Mouse (Mus musculus) liver, embryonic 11.5 days (tissue): ENCODE data around the gene Tssk2. TPM values are rescaled to one million over a fixed set of nuclear protein-coding genes. Genes with fewer than 3 reads are reported as not detected.

ENCODE experiments used
- ATAC-seq: fragments of 200-750 bp; cut with Nextera tagmentation; replicated peaks from 2 replicates; pipeline ENCODE4 v1.8.0; 2017; ENCODE audit warnings: moderate number of reproducible peaks, mild to moderate bottlenecking, moderate TSS enrichment, moderate library complexity; ENCODE audit not compliant: low FRiP score
- DNase-seq: peaks from one replicate; pipeline ENCODE4 v3.0.0-alpha.2; 2017; ENCODE audit warnings: low spot score
- H3K27ac ChIP-seq: fragments of 300-500 bp; sonication (generic); 2 replicates; pipeline ENCODE4 v1.5.1; 2014; ENCODE audit warnings: mild to moderate bottlenecking, low read depth, low read length, control low read depth
- H3K27me3 ChIP-seq: fragments of 300-500 bp; sonication (generic); replicated peaks from 2 replicates; pipeline ENCODE4 v1.6.1; 2014; ENCODE audit warnings: low read length, mixed read lengths; ENCODE audit not compliant: control insufficient read depth, insufficient read depth
- H3K36me3 ChIP-seq: fragments of 300-500 bp; sonication (generic); 2 replicates; pipeline ENCODE4 v1.6.1; 2014; ENCODE audit warnings: mild to moderate bottlenecking, low read length, moderate library complexity, mixed read lengths; ENCODE audit not compliant: control insufficient read depth, insufficient read depth
- H3K4me1 ChIP-seq: fragments of 300-500 bp; sonication (generic); replicated peaks from 2 replicates; pipeline ENCODE4 v1.6.1; 2014; ENCODE audit warnings: low read length, mixed read lengths; ENCODE audit not compliant: control insufficient read depth, insufficient read depth
- H3K4me2 ChIP-seq: fragments of 300-500 bp; sonication (generic); 2 replicates; pipeline ENCODE4 v1.6.1; 2014; ENCODE audit warnings: mild to moderate bottlenecking, control low read depth, moderate library complexity
- H3K4me3 ChIP-seq: fragments of 300-500 bp; sonication (generic); 2 replicates; pipeline ENCODE4 v1.5.1; 2014; ENCODE audit warnings: low read depth, low read length, control low read depth
- H3K9ac ChIP-seq: fragments of 300-500 bp; sonication (generic); 2 replicates; pipeline ENCODE4 v1.6.1; 2014; ENCODE audit warnings: low read depth, low read length, control low read depth
- H3K9me3 ChIP-seq: fragments of 300-500 bp; sonication (generic); 2 replicates; pipeline ENCODE4 v1.6.1; 2016; ENCODE audit warnings: low read length, inconsistent platforms, mixed read lengths; ENCODE audit not compliant: control insufficient read depth
- WGBS: fragments of 180-500 bp; shearing (Covaris S2); extraction: QIAGEN DNeasy Blood & Tissue Kit; methylation state at CpG from one replicate; pipeline ENCODE4 v1.1.7; 2014; 5-methylcytosine and 5-hydroxymethylcytosine counted together
- polyA plus RNA-seq: library from polyadenylated mRNA; unstranded; fragments of >200 nt; fragmentation: Nextera tagmentation; extraction: Ambion mirVana; gene quantifications from 2 replicates; pipeline ENCODE4 v1.2.1, GENCODE M21; 2014

Gene Tssk2
- polyA plus RNA-seq, 1 experiment from 2014 or later = 0.12 TPM

DNA sequence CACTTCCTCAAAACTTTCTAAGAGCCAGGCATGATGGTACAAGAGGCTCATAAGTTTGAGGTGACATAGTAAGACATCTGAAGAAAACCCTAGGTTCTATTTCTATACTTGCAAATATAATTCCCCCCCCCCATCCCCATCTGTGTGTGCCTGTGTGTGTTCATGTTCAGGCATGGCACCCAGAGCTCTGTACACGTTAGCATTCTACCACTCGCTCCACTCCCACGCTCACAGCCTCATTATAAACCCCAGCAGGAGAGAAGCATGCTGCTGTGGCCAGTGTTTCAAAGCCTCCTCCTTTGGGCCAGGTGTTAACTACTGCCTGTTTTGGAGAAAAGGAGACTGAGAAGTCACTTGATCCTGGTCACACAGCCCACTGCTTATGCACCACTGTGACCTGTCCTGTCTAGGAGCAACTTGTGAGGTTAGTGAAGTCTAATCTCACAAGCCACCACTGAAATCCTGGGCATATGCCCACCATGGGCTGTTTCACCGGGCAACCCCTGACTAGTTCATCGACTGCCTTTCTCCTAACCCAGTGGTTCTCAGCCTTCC is 33.5 kb downstream of the Tssk2 start:
- peaks cover 16% of the 10 kb centered on the region for H3K4me1 ChIP-seq

DNA sequence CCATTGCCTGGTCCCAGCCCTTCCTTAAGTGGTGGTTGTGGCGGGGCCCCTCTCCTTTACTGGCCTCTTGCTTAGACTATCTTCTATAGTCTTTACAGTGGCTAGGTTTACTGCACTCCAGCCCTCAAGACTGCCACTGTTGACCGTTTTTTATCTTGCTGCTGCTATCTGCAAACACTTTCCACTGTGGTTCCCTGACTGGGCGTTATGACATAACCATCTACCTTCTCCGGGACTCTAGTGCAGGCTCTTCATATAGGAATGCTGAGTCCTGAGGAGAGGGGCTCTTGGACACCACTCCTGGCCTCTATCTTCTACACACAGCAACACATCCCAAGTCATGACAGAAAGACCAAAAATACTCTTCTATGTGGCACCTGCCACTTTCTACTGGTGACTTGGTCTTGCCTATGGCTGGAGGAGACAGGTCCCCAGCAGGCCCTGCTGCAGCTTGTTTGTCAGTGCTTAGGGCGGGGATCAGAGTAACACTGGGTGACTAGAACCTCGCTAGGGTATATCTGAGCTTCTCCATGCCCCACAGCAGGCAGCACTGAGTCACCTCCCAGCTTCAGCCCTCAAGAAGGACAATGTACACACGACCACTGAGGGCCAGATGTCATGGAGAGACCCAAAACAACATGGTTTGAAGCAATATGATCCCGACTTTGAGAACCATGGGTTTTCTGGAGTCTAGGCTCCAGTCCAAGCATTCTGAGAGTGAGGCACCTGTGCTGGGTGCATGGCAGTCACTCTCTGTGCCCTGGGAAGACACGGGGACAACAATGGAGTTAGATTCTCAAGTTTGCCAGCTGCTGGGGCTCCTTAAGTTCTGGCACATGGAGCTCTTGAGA is 35.4 kb downstream of the Tssk2 start:
- peak overlapping the region; percentile 26 for H3K4me2 ChIP-seq
- DNase-seq (no peak), ATAC-seq (peak; percentile 82)
- H3K4me1 ChIP-seq = peaks cover 25% of the 10 kb centered on the region
- H3K27ac ChIP-seq = peak overlapping the region; percentile 90
- H3K9me3 ChIP-seq = no peaks in the 10 kb centered on the region
- H3K4me3 ChIP-seq = no peak overlapping the region
- 46% methylated on average over 9 of the region's 9 CpGs for WGBS
- H3K27me3 ChIP-seq = no peaks in the 10 kb centered on the region
- H3K9ac ChIP-seq = peak overlapping the region; percentile 56
- H3K36me3 ChIP-seq = no peaks in the 10 kb centered on the region

More for the DNA sequence above, 33.5 kb downstream of the Tssk2 start:
- no peak for DNase-seq
- Histone ChIP-seq H3K9me3 (no peaks in the 10 kb centered on the region), H3K4me3 (no peak overlapping the region), H3K36me3 (no peaks in the 10 kb centered on the region), H3K27ac (no peak overlapping the region), H3K27me3 (no peaks in the 10 kb centered on the region), H3K4me2 (no peak overlapping the region), H3K9ac (no peak overlapping the region)
- 73% methylated on average over 5 of the region's 5 CpGs for WGBS
- ATAC-seq = no peak

DNA sequence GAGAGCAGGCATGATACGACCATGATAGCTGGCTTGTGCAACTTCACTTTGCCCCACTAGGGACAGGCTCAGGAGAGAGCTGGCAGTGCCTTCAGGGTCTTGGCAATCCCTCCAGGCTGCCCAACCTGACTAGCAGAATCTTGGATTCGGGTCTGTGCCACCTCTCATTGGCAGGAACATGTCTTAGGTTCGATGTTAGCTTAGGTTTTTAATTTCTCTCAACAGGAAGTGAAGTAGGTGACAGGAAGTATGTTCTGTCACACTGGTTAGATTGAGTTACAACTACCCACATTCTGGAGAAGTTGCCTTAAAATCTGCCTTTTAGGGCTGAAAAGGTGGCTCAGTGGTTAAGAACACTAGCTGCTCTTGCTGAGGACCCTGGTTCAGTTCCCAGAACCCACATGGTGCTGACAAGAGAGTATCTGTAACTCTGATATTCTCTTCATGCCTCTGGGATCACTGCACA is 36.0 kb downstream of the Tssk2 start:
- no peak for ATAC-seq
- Histone ChIP-seq H3K9ac (peak overlapping the region; percentile 56), H3K4me1 (peaks cover 22% of the 10 kb centered on the region), H3K36me3 (no peaks in the 10 kb centered on the region), H3K4me3 (no peak overlapping the region), H3K27ac (peak overlapping the region; percentile 90), H3K9me3 (no peaks in the 10 kb centered on the region), H3K27me3 (no peaks in the 10 kb centered on the region), H3K4me2 (no peak overlapping the region)
- no peak for DNase-seq
- WGBS = 43% methylated on average over 3 of the region's 3 CpGs

DNA sequence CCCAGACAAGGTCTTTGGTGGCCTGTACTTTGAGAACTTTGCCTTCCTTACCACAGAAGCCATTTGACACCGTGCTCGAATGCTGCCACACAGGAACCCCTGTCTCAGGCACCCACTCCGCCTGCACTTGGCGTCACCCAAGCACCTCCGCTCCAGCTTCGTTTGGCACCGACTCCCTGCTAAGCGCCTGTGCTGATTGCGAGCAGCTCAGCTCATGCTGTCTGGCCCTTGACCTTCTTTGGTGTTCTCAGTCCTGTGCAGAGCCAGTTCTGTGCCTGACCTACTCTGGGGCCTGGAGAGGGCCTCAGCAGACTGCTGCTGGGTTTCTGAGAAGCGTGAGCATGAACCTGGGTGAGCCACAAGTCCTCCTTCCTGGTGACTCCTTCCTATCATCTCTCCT is 38.3 kb downstream of the Tssk2 start:
- DNase-seq (no peak), ATAC-seq (no peak)
- WGBS = 83% methylated on average over 10 of the region's 10 CpGs

DNA sequence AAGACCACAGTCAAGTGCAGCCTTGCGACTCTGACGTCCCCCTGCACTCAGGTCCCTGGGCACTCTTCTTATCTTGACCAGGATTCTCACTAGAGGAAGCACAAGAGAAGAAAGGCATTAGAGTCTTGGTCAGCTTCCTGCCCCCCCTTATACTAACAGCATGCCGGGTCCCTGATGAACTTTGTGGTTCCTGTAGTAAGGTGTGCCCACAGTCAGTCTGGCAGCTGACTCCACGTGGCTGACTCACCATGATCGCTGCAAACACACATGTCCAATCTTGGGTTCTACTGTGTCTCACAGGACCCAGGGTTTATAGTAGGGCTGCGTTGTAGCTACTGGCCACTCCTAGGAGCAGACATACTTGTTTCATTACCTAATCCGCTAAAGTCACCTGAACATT is 39.8 kb downstream of the Tssk2 start:
- WGBS = 42% methylated on average over 7 of the region's 7 CpGs
- Histone ChIP-seq H3K9ac (no peak overlapping the region; the same call in 1 of the 2 replicates), H3K27ac (peak overlapping the region; percentile 63), H3K4me2 (peak overlapping the region; percentile 6), H3K9me3 (no peaks in the 10 kb centered on the region), H3K4me1 (peaks cover 22% of the 10 kb centered on the region), H3K36me3 (no peaks in the 10 kb centered on the region), H3K4me3 (no peak overlapping the region), H3K27me3 (no peaks in the 10 kb centered on the region)
- no peak for ATAC-seq
- no peak for DNase-seq

More for the DNA sequence above, 38.3 kb downstream of the Tssk2 start:
- peaks cover 22% of the 10 kb centered on the region for H3K4me1 ChIP-seq
- H3K9me3 ChIP-seq = no peaks in the 10 kb centered on the region
- H3K4me2 ChIP-seq = no peak overlapping the region
- H3K9ac ChIP-seq = no peak overlapping the region
- no peak overlapping the region for H3K27ac ChIP-seq
- no peak overlapping the region for H3K4me3 ChIP-seq
- no peaks in the 10 kb centered on the region for H3K27me3 ChIP-seq
- H3K36me3 ChIP-seq = no peaks in the 10 kb centered on the region

DNA sequence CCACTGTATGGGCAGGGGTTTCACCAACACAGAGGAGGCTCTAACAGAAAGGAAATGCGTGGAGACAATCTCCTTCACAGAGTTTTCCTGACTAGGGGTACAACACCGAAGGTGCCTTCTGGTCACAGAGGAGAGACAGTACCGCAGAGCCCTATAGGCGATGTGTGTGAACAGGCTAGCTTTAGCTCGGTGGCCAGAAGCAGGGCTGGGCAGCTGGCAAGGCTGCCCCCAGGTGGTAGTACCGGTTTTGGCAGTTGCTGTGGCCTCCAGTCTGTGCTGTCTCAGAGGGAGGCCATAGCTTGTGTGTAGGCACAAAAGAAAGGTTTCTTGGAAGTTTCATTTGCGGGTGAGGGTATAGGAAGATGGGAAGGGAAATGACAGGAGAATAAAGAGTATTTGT is 40.4 kb downstream of the Tssk2 start:
- DNase-seq (peak; percentile 78), ATAC-seq (peak; percentile 92)
- Histone ChIP-seq H3K36me3 (no peaks in the 10 kb centered on the region), H3K9ac (peak overlapping the region; percentile 11), H3K27me3 (no peaks in the 10 kb centered on the region), H3K4me3 (no peak overlapping the region), H3K27ac (peak overlapping the region; percentile 63), H3K9me3 (no peaks in the 10 kb centered on the region), H3K4me2 (peak overlapping the region; percentile 6), H3K4me1 (peaks cover 21% of the 10 kb centered on the region)
- WGBS = 6% methylated on average over 7 of the region's 7 CpGs

DNA sequence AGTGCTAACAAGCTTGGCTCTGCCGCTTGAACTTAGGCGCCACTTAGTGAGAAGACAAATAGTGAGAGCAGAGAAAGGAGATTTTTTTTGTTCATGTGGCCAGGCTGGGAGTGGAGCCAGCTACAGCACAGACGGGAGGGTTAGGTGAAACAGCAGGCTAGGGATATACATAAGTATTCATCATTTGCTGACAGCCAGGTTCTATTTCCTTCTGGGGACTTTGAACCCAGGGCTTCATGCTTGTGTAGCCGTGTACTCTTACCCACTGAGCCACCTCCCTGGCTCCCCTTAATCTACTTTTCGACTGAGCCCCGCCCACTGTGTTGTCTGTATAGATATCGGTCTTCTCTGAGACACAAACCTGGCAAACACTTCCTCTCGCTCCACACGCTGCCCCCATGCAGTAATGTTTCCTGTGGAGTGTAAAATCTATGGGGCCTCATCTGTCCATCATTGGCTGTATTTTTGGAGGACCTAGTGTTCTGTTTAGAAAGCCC is 40.9 kb downstream of the Tssk2 start:
- no peak overlapping the region; the same call in 1 of the 2 replicates for H3K9ac ChIP-seq
- ATAC-seq (peak; percentile 87), DNase-seq (no peak)
- peak overlapping the region; percentile 6 for H3K4me2 ChIP-seq
- peaks cover 16% of the 10 kb centered on the region for H3K4me1 ChIP-seq
- no peaks in the 10 kb centered on the region for H3K9me3 ChIP-seq
- peak overlapping the region; percentile 63 for H3K27ac ChIP-seq
- H3K36me3 ChIP-seq = no peaks in the 10 kb centered on the region
- no peaks in the 10 kb centered on the region for H3K27me3 ChIP-seq
- WGBS = 32% methylated on average over 9 of the region's 9 CpGs
- H3K4me3 ChIP-seq = no peak overlapping the region

DNA sequence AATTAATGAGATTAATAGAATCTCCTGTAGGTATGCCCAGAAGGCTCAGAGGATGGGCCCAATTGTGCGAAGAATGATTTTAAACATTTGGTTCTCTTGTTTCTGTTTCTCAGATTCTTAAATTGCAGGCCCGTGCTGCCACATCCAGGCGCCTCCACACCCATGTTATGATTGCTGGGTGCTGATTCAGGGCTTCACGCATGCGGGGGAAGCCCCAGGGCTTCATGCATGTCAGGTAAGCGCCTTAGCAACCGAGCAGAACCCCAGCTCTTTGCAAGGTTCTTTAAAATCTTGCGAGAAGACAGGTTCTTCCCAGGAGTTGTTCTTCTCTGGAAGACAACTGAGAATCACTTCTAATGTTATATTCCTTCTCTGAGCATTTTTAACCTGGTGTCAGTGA is 45.0 kb downstream of the Tssk2 start:
- 67% methylated on average over 8 of the region's 8 CpGs for WGBS
- no peak overlapping the region for H3K9ac ChIP-seq
- H3K27me3 ChIP-seq = no peaks in the 10 kb centered on the region
- no peak overlapping the region for H3K4me2 ChIP-seq
- H3K4me3 ChIP-seq = no peak overlapping the region
- no peaks in the 10 kb centered on the region for H3K9me3 ChIP-seq
- no peaks in the 10 kb centered on the region for H3K36me3 ChIP-seq
- ATAC-seq (no peak), DNase-seq (no peak)
- H3K4me1 ChIP-seq = peaks cover 6% of the 10 kb centered on the region
- H3K27ac ChIP-seq = no peak overlapping the region
